Mouse (Mus musculus) neural tube, embryonic 14.5 days (tissue): ENCODE results near the gene Hdac7. TPM values are rescaled to one million over a fixed set of nuclear protein-coding genes. Genes with fewer than 3 reads are reported as not detected.

Source experiments
- ATAC-seq: fragments of 200-750 bp; cut with Nextera tagmentation; 2 replicates; pipeline ENCODE4 v1.8.0; 2017; ENCODE audit warnings: low read depth, mild to moderate bottlenecking, moderate TSS enrichment, moderate library complexity
- H3K27ac ChIP-seq: fragments of 300-500 bp; sonication (generic); 2 replicates; pipeline ENCODE4 v1.5.1; 2014; ENCODE audit warnings: low read depth, mild to moderate bottlenecking, control low read depth, low read length, moderate library complexity, mixed read lengths
- H3K27me3 ChIP-seq: fragments of 300-500 bp; sonication (generic); 2 replicates; pipeline ENCODE4 v1.6.1; 2014; ENCODE audit warnings: low read length; ENCODE audit not compliant: control insufficient read depth, insufficient read depth
- H3K36me3 ChIP-seq: fragments of 300-500 bp; sonication (generic); 2 replicates; pipeline ENCODE4 v1.6.1; 2014; ENCODE audit warnings: low read length, mixed read lengths; ENCODE audit not compliant: control insufficient read depth, insufficient read depth
- H3K4me1 ChIP-seq: fragments of 300-500 bp; sonication (generic); 2 replicates; pipeline ENCODE4 v1.6.1; 2014; ENCODE audit warnings: low read length; ENCODE audit not compliant: control insufficient read depth, insufficient read depth
- H3K4me2 ChIP-seq: fragments of 300-500 bp; sonication (generic); 2 replicates; pipeline ENCODE4 v1.6.1; 2014; ENCODE audit warnings: mild to moderate bottlenecking, low read depth, low read length, control low read depth
- H3K4me3 ChIP-seq: fragments of 300-500 bp; sonication (generic); 2 replicates; pipeline ENCODE4 v1.5.1; 2014; ENCODE audit warnings: low read depth, low read length, control low read depth, mixed read lengths
- H3K9ac ChIP-seq: fragments of 300-500 bp; sonication (generic); replicated peaks from 2 replicates; pipeline ENCODE4 v1.6.1; 2014; ENCODE audit warnings: low read depth, mild to moderate bottlenecking, control low read depth, low read length, mixed read lengths
- H3K9me3 ChIP-seq: fragments of 300-500 bp; sonication (generic); 2 replicates; pipeline ENCODE4 v1.6.1; 2016; ENCODE audit warnings: low read length; ENCODE audit not compliant: control insufficient read depth
- whole genome bisulfite sequencing: fragments of 180-500 bp; shearing (Covaris S2); extraction: QIAGEN DNeasy Blood & Tissue Kit; methylation state at CpG from one replicate; pipeline ENCODE4 v1.1.7; 2014; 5-methylcytosine and 5-hydroxymethylcytosine counted together
- polyA plus RNA-seq: library from polyadenylated mRNA; unstranded; fragments of >200 nt; fragmentation: Nextera tagmentation; extraction: Ambion mirVana; gene quantifications from 2 replicates; pipeline ENCODE4 v1.2.1, GENCODE M21; 2014

Hdac7 gene
- 28.7 TPM in 2 replicates for polyA plus RNA-seq

- no peak within 1 kb of the TSS for H3K4me2 ChIP-seq
- H3K4me3 ChIP-seq: no peak within 1 kb of the TSS
- no peak within 1 kb of the TSS for H3K9ac ChIP-seq
- H3K4me1 ChIP-seq: no peaks in the 10 kb centered on the region
- no peaks in the 10 kb centered on the region for H3K9me3 ChIP-seq
- WGBS: 75% methylated on average over 19 of the region's 19 CpGs
- no peaks in the 10 kb centered on the region for H3K36me3 ChIP-seq
- H3K27ac ChIP-seq: no peak within 1 kb of the TSS
- no peak for ATAC-seq
- H3K27me3 ChIP-seq: no peaks in the 10 kb centered on the region
Measured at GRCm38 (mm10) chr15:97844037-97845034, at the start of gene Hdac7. Gene Hdac7, minus strand, starts transcription at chr15:97844502.

GRCm38 (mm10) chr15:97892506-97892905, 48.2 kb upstream of the Hdac7 start:
- Histone ChIP-seq H3K9me3 (no peaks in the 10 kb centered on the region), H3K4me2 (no peak overlapping the region), H3K9ac (no peak overlapping the region), H3K27me3 (no peaks in the 10 kb centered on the region), H3K36me3 (no peaks in the 10 kb centered on the region), H3K4me3 (no peak overlapping the region), H3K4me1 (no peaks in the 10 kb centered on the region), H3K27ac (no peak overlapping the region)
- WGBS: 78% methylated on average over 8 of the region's 8 CpGs
- no peak for ATAC-seq

- no peak overlapping the region for H3K27ac ChIP-seq
- no peak for ATAC-seq
Measured at GRCm38 (mm10) chr15:97890450-97890849, 46.1 kb upstream of the Hdac7 start.

DNA sequence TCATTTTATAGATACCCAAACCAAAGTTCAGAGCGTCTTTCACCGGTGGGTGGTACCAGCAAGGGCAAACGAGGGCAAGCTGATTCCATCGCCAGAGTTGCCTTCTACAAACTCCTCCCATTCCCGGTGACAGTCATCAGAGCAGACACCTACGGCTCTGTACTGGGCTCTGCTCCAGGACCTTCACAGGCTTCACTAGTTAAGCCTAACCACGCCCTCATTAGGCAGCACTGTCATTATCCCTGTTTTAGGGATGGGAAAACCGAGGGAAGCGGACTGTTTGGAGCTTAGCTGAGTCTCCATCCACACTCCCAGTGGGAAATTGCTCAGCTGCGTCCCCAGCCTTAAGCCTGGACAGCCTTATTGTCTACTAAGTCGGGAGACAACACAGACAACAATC, 45.7 kb upstream of the Hdac7 start:
- H3K9me3 ChIP-seq: no peaks in the 10 kb centered on the region
- WGBS: 67% methylated on average over 11 of the region's 11 CpGs

More at GRCm38 (mm10) chr15:97890450-97890849, 46.1 kb upstream of the Hdac7 start:
- 92% methylated on average over 10 of the region's 10 CpGs for WGBS
- no peaks in the 10 kb centered on the region for H3K36me3 ChIP-seq
- H3K4me3 ChIP-seq: no peak overlapping the region
- H3K9me3 ChIP-seq: no peaks in the 10 kb centered on the region
- no peak overlapping the region for H3K4me2 ChIP-seq
- H3K4me1 ChIP-seq: no peaks in the 10 kb centered on the region
- no peaks in the 10 kb centered on the region for H3K27me3 ChIP-seq
- no peak overlapping the region for H3K9ac ChIP-seq

GRCm38 (mm10) chr15:97887541-97888016, 43.3 kb upstream of the Hdac7 start:
- Histone ChIP-seq H3K36me3 (no peaks in the 10 kb centered on the region), H3K27ac (no peak overlapping the region), H3K4me1 (no peaks in the 10 kb centered on the region), H3K9ac (no peak overlapping the region), H3K4me2 (no peak overlapping the region), H3K27me3 (no peaks in the 10 kb centered on the region), H3K4me3 (no peak overlapping the region), H3K9me3 (no peaks in the 10 kb centered on the region)
- WGBS: 82% methylated on average over 10 of the region's 10 CpGs
- ATAC-seq: no peak

More for the DNA sequence above, 45.7 kb upstream of the Hdac7 start:
- no peak for ATAC-seq
- no peaks in the 10 kb centered on the region for H3K27me3 ChIP-seq
- H3K4me2 ChIP-seq: no peak overlapping the region
- no peak overlapping the region for H3K4me3 ChIP-seq
- no peaks in the 10 kb centered on the region for H3K36me3 ChIP-seq
- H3K4me1 ChIP-seq: no peaks in the 10 kb centered on the region
- no peak overlapping the region for H3K27ac ChIP-seq
- no peak overlapping the region for H3K9ac ChIP-seq

- no peak overlapping the region for H3K4me3 ChIP-seq
- 92% methylated on average over 8 of the region's 8 CpGs for WGBS
- no peak overlapping the region for H3K27ac ChIP-seq
- H3K4me2 ChIP-seq: no peak overlapping the region
- no peak overlapping the region for H3K9ac ChIP-seq
- H3K36me3 ChIP-seq: no peaks in the 10 kb centered on the region
- ATAC-seq: no peak
- no peaks in the 10 kb centered on the region for H3K9me3 ChIP-seq
- H3K27me3 ChIP-seq: no peaks in the 10 kb centered on the region
- no peaks in the 10 kb centered on the region for H3K4me1 ChIP-seq
Measured at GRCm38 (mm10) chr15:97881423-97881822, 37.1 kb upstream of the Hdac7 start.

DNA sequence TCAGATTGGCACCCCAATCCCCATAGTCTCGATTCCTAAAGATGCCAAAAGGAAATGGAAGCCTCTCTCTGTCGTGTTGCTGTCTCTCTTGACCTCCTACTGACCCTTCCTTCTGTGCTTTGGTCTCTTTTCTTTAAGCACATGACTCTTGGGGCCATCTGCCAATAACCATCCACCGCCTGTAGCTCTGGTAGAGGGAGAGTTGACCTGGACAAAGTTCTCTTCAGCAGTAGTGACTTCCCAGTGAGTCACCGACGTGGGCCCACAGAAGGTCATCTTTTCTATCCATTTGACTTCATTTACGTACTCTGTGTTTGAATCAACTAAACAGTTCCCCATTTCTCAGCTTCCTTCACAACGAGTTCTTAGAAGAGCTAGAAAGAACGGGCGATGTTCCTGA, 36.1 kb upstream of the Hdac7 start:
- 85% methylated on average over 9 of the region's 9 CpGs for WGBS
- H3K4me3 ChIP-seq: no peak overlapping the region
- H3K4me2 ChIP-seq: no peak overlapping the region
- ATAC-seq: no peak
- no peak overlapping the region for H3K27ac ChIP-seq
- H3K9ac ChIP-seq: no peak overlapping the region
- no peaks in the 10 kb centered on the region for H3K27me3 ChIP-seq
- H3K9me3 ChIP-seq: no peaks in the 10 kb centered on the region
- H3K36me3 ChIP-seq: no peaks in the 10 kb centered on the region
- no peaks in the 10 kb centered on the region for H3K4me1 ChIP-seq

DNA sequence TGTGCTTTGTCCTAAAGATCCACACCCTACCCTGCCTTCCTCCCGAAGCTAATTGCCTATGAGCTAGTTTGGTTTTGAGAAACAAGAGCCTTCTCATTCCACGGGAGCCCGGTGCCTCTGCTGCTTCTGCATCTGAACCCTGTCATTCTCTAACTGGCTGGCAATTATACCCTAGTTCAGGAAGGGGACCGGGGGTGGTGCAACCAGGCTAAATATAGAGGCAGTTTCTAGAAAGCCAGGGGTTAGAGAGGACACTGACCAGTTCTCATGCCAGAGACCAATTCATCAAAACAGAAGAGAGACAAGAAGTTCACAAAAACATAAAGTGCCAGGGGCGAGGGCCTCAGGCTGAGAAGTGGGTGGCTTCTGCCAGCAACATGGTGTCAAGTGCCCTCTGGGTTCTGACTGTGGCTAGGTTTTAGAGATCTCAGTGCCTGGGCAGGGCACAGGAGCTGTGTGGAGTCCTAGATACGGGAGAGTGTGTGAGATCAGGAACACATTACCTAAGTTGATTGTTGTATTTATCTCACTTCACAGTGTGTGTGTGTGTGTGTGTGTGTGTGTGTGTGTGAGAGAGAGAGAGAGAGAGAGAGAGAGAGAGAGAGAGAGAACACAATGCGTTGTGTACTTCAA, 34.5 kb upstream of the Hdac7 start:
- no peak overlapping the region for H3K4me3 ChIP-seq
- H3K9me3 ChIP-seq: no peaks in the 10 kb centered on the region
- no peak for ATAC-seq
- H3K4me1 ChIP-seq: no peaks in the 10 kb centered on the region
- H3K36me3 ChIP-seq: no peaks in the 10 kb centered on the region
- no peak overlapping the region for H3K4me2 ChIP-seq
- 79% methylated on average over 7 of the region's 7 CpGs for WGBS
- H3K27ac ChIP-seq: no peak overlapping the region
- H3K9ac ChIP-seq: no peak overlapping the region
- H3K27me3 ChIP-seq: no peaks in the 10 kb centered on the region

DNA sequence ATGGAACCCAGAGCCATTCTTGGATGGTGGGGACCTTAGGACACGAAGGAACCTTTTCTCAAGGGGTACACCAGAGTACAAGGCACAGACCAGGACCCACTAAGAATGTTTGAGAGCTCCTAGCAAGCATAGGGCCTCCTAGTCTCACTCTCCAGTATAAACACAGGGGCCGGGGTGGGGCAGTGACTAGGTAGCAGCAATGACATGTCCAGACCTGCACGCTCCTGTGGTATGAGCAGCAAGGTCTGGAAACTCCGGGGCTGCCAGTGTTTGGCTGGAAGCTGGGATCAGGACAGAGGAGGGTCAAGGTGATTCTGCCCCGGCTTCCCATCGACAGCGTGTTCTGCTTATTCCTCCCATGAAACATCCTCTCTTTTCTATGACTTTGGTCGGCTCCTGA, 31.5 kb upstream of the Hdac7 start:
- Histone ChIP-seq H3K4me2 (no peak overlapping the region), H3K27me3 (no peaks in the 10 kb centered on the region), H3K9ac (no peak overlapping the region), H3K9me3 (no peaks in the 10 kb centered on the region), H3K36me3 (no peaks in the 10 kb centered on the region), H3K27ac (no peak overlapping the region), H3K4me3 (no peak overlapping the region), H3K4me1 (no peaks in the 10 kb centered on the region)
- ATAC-seq: no peak
- 91% methylated on average over 8 of the region's 8 CpGs for WGBS
